Mouse (Mus musculus) urinary bladder, adult 18-20 months (tissue): ENCODE measurements at regions not wholly inside any gene's neighbourhood (a gene's known extent, or its start where the extent isn't known, plus 50 kb on each side); places are given as distances from the start of the nearest gene placed in this dataset.

Experiments
- DNase-seq, 2 experiments: peaks; one replicate each; pipeline ENCODE4 v3.0.0; 2022; ENCODE audit warnings: low spot score in 2 of 2, mixed read lengths in 2 of 2

DNA sequence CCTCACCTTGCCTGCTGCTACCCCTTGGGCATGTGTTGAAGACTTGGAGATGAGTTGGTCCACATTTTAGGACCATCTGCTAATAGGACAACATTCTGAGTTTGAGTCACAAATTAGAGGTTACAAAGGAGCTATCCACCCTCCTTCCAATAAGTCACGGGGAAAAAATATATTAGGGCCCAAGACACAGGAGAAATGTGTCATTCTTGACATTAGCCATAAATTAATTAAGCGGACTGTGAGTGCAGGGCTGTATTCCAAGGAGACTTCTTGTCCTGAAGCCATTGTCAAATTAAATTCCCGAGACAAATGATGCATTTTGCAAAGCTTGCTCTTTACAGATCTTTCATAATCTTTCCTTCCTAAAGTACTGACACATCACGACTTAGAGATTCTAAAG, 79.2 kb downstream of the 1700020N01Rik start:
- no peak for DNase-seq

DNA sequence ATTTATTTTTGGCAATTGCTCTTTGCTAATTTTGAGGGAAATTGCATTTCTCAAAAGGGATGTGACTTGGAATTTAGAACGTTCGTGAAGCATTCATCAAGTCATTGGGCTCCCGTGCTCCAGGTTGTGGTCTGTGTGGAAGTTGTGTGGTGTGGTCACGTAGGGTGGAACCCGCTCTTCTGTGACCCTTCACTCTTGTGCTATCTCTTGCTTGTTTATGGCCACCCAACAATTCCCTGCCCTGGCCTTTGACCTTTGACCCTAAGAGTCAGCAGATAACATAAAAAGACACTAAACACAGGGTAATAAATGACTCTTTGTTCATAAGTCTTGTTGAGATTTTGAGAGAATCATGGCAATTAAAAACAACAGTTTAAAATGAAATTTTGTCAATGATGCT, 79.7 kb downstream of the 1700020N01Rik start:
- no peak for DNase-seq

DNA sequence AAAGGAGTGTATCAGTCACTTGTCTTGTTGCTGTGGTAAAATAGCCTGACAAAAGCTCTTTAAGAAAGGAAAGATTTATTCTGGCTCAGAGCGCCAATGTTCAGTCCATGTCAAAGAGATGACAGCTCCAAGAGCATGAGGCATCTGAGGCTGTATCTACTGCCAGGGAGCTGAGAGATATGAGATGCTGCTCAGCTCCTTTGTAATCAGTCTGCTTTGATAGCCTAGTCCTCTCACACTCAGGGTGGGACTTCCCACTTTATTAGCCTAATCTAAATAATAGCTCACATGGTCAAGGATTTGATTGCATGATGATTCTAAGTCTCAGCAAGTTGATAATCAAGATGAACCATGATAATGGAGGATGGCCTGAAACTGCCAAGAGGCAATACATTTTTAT, 80.9 kb downstream of the 1700020N01Rik start:
- DNase-seq: no peak

DNA sequence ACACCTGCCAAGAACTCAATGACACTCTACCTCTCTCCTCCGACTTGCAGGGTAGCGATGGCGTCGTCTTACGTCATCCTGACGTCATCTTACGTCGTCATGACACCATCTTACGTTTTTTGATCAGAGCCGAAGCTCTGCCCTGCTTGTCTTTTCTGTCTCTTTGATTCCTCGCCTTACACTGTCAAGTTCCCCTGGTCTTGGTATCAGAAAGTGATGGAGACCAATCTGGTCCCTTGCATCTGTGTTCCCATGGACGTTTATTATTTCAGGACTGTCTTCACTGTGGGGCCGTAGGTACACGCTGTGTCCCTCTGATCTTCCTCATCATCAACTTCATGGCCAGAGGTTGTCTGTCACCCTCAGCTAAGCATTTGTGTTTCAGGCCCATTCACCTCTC, 82.8 kb downstream of the 1700020N01Rik start:
- no peak for DNase-seq

DNA sequence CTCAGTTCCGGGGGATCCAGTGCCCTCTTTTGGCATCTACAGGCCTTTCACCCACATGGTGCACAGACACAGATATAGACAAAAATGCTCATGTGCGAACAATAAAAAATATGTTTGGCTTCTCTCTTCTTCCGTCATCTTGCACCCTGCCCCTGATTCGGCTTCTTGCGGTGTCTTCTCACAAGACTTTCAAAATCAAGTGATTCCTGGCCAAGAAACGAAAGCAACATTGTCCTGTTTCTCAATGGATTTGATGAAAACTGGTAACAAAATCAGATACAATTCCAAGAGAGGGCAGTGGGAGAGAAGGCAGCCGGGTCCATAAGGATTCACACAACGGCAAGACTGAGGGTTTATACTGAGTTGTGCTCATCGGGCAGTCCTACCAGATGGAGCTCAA, 85.0 kb downstream of the 1700020N01Rik start:
- no peak for DNase-seq

DNA sequence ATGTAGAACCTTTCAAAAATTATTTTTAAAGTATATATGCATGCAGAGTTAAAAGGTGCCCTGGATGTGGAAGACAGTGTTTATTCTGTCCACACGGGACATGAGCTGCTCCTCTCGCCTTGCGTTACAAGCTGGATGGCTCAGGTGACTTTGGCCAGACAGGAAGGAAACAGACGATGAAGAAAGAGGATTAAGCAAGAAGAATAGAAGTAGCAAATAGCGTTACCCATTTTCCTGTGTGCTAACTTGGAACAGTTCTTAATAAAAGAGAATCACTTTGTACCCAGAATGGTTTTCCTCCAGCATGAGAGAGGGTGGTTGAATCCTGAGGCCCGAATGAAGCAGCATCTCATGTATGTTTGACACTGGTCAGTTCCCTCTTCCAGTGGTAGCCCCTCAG, 85.4 kb downstream of the 1700020N01Rik start:
- DNase-seq: no peak

DNA sequence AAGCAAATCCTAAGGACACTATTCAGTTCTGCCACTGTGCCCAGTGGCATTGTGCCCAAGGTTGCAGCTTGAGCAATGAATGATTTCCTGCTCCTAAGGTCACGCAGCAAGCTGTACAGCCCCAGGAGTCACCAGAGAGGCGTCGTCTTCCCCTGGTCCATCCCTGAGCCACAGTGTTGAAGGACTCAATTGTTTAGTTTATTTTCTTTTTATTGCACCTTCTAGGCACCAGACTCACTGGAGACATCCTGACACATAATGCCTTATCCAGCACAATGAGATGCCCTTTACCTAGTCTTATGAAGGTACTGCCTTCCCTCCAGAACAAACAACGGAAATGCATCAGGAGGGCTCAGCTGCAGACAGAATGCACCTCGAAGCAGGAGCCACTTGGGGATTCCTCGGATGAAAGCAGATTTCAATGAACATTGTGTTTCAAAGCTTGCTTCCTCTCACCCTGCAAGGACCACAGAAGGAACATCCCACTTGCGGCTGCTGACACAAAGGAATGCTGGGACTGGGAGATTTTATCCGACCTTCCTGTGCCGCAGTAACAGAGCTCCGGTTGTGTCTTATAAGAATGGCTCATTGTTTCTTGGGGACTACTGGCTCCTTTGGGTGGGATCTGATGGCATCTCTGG, 86.0 kb downstream of the 1700020N01Rik start:
- no peak for DNase-seq

DNA sequence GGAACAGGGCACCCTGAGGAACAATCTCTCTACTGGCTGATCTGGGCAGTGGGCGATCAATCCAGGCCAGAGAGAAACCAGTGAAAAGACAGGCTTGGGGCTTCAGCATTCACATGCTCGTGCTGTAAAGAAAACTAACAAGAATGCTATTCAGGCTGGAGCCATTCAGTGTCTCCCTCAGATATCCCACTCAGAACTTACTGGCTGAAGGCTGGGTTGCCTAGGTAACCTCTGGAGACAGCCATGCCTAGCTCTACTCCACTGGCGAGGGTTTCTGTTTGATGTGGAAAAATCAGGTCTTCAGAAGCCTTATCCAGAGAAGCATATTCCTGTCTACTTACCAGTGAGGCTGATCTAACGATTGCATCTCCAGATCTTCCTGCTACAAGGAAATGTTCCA, 87.8 kb downstream of the 1700020N01Rik start:
- DNase-seq: no peak

DNA sequence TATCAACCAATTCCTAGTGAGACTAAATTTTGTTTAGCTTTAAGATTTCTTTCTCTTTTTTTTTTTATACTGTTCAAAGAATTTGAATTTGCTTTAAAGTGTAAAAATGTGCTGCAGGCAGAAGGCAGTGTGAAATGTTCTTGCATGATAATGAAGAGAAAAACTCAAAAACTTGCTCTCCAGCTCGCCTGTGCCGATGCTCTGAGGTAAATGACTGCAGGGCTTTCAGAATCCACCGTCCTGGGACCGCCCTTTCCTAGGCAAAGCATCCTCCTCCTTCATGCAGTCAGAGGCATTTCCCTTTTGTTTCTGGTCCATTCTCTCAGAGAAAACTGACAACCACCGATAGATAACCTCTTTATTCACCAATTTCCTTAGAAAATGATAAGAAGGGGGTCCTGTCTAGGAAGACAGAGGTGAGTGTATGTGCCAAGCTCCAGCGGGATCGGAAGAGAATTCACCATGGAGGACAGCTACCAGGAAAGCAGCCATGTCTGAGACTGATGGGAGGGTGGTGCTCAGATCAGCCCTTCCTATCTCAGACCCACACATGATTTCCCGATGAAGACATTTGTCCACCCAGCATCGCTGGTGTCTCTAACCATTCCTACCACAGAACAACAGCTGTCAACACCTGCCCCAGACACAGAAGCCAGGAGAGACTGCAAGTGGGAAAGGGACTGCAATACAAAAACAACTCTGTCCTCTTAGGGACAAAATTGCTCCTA, 91.5 kb downstream of the 1700020N01Rik start:
- no peak for DNase-seq

DNA sequence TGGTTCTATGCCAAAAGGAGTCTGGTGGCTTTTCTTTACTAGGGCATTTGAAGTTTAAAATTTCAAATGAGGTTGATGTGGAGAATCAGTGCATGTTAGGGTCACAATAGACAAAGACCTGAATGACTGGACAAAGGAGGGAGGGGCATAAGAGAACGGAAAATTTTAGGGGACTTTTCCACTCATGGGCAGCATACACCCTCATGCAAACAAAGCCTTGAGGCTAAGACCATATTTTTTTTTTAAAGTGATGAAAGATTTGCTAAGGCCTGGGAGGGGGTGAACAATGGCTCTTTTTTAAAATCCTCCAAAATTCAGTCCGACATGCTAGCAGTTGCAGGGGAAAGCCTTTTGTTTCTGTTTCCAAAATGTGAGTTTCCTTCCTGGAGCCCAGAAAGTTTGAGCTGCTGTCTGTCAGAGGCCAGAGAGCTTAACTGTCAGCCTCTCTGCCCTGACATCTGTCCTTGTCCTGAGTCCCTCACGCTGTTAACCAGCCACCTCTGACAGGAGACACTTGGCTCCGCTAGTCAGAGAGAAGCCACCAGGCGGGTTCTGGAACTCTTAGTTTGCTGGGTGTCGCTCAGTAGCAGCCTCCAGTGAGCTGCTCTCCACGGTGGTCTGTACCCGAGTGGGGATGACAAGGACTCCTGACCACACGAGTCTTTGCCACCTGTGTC, 92.3 kb downstream of the 1700020N01Rik start:
- peak in 1 of 2 experiments; percentile 29 for DNase-seq

DNA sequence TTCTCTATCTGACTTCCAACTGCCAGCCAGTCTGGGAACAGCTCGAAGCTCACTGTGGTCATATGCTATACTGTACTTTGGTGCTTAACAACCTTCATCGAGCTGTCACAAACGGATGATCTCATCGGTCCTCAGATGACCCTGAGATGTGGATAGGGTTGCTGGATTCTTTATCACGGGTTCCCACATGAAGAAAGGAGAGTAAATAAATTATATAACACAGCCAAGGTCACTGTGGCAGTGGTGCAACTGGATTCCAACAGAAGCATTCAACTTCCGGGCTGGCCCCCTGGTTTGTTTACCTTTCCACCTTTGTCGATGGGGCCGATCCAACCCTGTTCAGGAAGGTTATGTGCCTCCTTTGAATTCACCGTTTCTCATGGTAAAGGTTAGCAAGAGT, 93.1 kb downstream of the 1700020N01Rik start:
- DNase-seq: peak; percentile 15 to 39

DNA sequence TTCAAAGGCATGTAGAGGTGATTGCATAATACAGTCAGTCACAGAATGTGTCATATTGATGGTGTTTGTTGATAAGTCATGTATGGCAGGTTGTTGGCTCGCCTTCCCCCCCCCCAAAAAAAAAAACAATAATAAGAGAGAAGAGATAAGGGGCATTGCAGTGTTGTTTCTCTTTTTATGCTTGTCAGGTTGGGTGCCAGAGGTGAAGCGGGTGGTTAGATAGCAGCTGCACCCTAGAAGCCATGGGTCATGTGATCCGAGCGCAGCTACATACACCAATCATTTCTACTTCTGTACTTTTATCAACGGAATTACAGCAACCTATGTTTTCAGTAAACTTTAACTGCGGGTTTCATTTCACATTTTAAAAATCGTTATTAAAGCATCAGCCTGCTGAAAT, 94.5 kb downstream of the 1700020N01Rik start:
- DNase-seq: no peak

DNA sequence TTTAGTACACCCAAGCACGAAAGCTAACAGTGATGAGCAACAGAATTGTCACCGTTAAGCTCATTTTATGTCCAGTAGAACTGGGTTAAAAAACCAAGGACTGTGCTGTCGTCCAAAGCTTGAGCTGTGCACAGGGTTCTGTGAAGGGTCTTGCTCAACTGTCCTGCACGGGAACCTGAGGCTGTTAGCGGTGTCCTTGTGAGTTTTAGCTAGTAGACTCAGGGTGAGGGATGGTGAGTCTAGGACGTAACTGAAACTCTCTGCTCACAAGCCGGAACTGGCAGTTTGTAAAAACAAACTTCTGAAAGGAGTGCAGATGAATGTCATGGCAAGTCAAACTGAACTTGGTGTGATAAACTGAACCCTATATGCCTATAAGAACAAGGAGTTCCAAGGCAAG, 95.6 kb downstream of the 1700020N01Rik start:
- DNase-seq: no peak

DNA sequence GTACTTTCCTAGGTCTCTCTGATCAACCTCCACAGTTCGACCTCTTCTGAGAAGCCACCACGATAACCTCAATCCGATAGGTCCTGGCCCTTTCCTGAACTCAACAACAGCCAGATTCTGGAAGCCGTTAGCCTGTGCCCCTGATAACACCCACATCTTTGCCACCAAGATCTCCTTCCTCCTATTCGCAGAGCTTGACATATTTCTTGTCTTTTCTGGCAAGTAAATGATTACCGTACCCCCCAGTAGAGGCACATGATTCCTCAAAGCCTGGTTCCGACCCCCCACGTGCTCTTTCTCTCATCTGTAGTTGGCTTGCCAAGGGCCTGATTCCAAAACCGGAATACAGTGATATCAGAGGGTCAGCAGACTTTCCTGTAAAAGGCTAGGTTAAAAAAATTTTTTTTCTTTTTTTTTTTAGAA, 96.9 kb downstream of the 1700020N01Rik start:
- DNase-seq: no peak

DNA sequence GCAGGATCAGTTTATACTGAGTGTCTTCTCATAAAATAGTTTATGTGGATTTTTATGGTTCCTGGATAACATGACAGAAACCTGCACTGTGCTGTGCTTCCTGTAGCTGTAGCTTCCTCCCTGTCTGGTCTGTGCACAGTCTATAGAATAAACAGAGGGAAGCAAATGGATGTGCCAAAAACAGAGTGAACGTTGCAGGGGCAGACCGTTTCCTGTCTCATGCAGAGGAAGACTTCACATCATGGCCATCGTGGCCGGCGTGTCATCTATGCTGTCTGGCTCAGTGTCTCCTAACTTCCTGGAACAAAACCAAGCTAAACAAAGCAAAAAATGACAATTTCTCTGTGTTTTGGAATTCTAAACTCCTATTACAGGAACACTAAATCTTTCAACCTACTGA, 102.2 kb downstream of the 1700020N01Rik start:
- DNase-seq: no peak

DNA sequence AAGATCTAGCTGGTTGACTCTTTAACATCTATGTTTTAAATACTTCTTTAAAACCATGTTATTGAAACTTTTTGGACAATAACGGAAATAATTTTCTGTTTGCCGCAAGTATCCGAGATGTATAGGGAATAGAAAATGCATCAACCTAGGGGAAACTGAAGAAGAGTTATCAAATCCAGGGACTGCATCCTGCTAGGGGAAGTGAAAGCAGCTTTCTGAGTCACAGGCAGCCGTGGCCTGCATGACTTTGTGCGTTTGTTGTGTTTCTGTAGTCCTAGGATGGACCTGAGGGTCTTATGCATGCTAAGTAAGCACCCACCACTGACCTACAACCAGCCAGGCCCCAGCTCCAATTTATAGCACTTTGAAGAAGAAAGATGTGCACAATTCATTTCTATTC, 103.7 kb downstream of the 1700020N01Rik start:
- DNase-seq: no peak

DNA sequence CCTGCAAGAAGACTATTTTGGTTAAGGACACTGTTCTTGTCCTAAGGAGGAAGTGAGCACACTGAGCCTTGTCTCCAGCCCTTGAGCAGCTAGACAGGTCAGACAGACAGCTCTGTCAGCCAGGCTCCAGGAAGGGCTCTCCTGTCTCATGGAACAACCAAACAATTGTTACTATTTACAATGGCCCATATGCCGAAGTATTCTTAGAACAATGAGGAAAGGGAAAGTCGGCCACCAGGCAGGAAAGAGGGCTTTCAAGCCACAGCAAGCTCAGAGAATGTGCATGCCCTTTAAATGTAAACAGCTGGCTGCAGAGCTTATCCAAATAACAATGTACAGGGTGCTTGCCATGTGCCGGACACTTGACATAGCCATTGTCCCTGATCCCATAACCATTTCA, 108.6 kb downstream of the 1700020N01Rik start:
- peak; percentile 12 to 15 for DNase-seq

DNA sequence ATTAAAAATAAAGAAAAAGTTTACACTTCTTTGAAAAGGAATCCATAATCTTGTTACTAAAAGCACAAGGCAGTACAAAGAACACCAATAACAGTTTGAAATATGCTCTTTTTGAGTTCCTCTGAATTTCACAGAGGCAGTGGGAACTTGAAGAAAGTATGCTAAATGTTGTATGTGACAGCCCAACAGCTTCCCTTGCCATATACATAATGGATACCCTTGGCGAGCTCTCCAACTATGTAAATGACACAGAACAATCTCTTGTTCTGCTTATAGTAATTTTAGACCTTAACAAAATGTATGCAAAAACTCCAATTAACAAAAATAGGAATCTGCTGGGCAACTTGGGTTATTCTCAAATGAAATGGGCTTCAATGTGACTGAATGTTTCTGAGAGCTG, 109.2 kb downstream of the 1700020N01Rik start:
- DNase-seq: no peak

DNA sequence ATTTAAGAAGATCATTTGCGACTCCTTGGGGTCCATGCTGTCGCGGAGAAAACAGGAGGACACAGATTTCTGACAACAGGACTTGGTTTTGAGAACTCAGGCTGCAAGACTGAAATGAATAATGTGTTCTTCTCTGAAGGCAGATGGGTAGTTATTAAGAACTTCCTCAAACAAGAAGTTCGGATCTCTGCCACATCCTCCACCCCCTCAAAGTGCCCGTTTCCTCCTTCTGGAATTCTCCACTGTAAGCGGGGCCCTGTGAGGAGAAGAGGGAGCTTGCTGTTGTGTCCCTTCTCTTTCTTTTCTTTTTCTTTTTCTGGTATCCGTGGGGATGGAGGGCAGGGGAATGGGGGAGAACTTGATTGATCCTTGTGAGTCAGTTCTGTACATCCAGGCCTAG, 118.9 kb downstream of the 1700020N01Rik start:
- no peak for DNase-seq

DNA sequence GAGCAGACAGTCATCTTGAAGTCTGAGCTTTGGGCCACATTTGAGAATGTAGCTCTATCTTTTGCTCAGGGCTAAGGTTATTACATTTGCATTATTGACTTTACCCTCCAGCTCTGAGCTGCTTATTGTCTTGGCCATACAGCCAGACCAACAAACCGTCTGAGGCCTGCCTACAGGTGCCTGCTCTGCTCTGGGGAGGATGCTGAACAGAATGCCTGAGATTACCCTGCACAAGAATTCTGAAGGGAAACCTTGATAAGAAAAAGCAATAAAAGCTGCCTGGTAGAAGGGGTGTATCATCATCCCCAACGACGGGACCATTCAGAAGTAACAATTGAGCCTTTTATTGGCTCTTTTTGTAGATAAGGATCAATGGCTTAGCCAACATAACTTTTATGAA, 119.9 kb downstream of the 1700020N01Rik start:
- no peak for DNase-seq

DNA sequence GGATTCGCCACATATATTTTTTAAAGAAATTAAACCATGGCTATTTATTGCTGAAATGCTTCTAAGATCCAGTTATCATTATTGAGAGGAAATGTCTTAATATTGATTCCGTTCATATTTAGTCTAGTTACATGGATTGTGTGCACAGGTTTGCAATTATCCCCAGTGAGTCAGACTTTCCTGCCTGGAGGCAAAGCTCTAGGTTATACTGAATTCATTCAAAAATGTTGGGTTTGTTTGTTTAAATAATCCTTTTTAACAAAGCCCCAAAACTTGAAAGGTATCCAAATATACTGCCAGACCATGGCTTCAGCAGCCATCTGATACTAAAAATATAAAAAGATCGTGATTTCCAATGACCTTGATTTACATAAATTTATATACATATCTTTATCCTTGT, 122.5 kb downstream of the 1700020N01Rik start:
- DNase-seq: no peak

DNA sequence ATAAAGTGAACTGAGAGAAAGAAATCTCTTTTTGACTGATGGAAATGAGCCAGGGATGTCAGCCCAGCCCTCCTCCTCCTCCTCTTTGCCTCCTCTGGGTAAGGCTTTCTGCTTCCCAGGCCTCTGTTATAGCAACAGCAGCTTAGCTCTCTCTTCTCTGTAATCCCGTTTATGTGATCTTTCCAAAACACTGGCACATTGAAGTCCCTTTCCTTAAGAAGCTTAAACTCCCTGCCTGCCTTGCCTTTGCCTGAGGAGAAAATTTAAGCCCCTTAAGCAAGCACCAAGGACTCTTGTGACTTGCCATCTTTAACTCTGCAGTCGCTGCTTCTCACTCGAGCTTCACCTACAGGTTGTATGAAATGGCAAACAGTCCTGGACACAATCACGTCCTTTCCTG, 125.2 kb downstream of the 1700020N01Rik start:
- no peak for DNase-seq

DNA sequence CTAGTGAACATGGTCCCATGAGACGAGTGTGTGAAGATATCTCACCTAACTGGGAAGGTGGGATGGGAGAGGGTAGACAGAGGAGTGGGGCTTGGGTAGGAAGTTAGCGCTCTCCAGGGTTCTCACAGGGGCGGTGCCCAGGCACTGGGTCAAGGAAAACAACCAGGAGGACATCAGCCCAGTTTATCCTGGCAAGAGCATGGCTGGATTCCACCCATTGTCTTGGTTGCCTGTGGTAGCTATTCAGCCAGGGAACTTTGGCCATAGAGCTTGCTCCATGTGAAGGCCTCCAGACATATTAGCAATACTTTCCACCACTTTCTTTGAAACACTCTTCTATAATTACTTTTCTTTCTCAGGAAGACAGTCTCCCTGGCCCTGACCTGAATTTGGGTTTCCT, 131.4 kb downstream of the 1700020N01Rik start:
- DNase-seq: no peak
